Comparison of ENCODE assay signal across 35 mouse cellular contexts in the genomic region with DNA sequence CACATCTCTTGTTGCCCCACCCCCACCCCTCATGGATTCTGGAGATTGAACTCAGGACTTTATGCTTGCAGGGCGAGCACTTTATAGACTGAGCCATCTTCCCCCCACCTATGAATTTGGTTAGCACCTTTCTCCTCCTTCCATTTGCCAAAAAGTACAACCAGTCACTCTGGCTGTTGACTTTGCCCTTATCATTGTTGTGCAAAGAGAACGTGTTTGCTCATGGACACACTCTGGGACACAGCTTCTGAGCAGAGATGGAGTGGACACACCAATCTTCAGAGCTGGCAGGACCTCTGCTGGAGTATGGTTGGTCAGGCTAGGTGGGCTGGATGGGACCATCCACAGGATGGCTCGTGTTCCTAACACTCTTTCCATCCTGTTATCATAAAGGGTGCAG.
"Had no signal": no experiment of that assay in that cellular context is flagged by ENCODE, and none has a peak within 500 bp of the region (broad histone marks: within the 10 kb centered on the region; RNA-seq: fewer than 3 reads in every experiment).

No protein-coding gene starts in this region.

- H3K4me2 ChIP-seq: heart, embryonic 11.5 days; heart, embryonic 12.5 days; heart, embryonic 13.5 days; heart, embryonic 15.5 days; hindbrain, embryonic 12.5 days; hindbrain, embryonic 13.5 days; hindbrain, embryonic 14.5 days; hindbrain, embryonic 15.5 days; intestine, embryonic 15.5 days; kidney, embryonic 15.5 days had no signal

- H3K9me3 ChIP-seq: heart, embryonic 10.5 days; heart, embryonic 12.5 days; heart, embryonic 15.5 days; hindbrain, embryonic 10.5 days; hindbrain, embryonic 12.5 days; hindbrain, embryonic 13.5 days; hindbrain, embryonic 15.5 days; intestine, embryonic 15.5 days; kidney, embryonic 15.5 days had no signal

- H3K4me1 ChIP-seq: heart, embryonic 10.5 days; heart, embryonic 12.5 days; heart, embryonic 13.5 days; heart, embryonic 15.5 days; intestine, embryonic 15.5 days had no signal

- H3K36me3 ChIP-seq: heart, embryonic 10.5 days; heart, embryonic 12.5 days; heart, embryonic 13.5 days; heart, embryonic 15.5 days; hindbrain, embryonic 10.5 days; hindbrain, embryonic 12.5 days; hindbrain, embryonic 13.5 days; hindbrain, embryonic 15.5 days; intestine, embryonic 15.5 days; kidney, embryonic 15.5 days had no signal

- H3K27me3 ChIP-seq: intestine, embryonic 15.5 days had no signal

- H3K9ac ChIP-seq: heart, embryonic 12.5 days; heart, embryonic 13.5 days; heart, embryonic 15.5 days; hindbrain, embryonic 12.5 days; hindbrain, embryonic 13.5 days; hindbrain, embryonic 14.5 days; hindbrain, embryonic 15.5 days; intestine, embryonic 15.5 days; kidney, embryonic 15.5 days had no signal

- ATAC-seq: hindbrain, embryonic 16.5 days; hindbrain, postnatal 0 days; inflammation-experienced regulatory T-cells, adult 6 months; intestine, embryonic 15.5 days; intestine, embryonic 16.5 days; intestine, postnatal 0 days had no signal

- H3K4me3 ChIP-seq: heart, embryonic 10.5 days; heart, embryonic 12.5 days; heart, embryonic 13.5 days; heart, embryonic 15.5 days; hindbrain, embryonic 10.5 days; hindbrain, embryonic 12.5 days; hindbrain, embryonic 13.5 days; hindbrain, embryonic 15.5 days; intestine, embryonic 15.5 days; kidney, embryonic 15.5 days; layer of hippocampus, adult 2 months had no signal

- H3K27ac ChIP-seq: heart, embryonic 10.5 days; heart, embryonic 13.5 days; heart, embryonic 15.5 days; hindbrain, embryonic 10.5 days; hindbrain, embryonic 12.5 days; hindbrain, embryonic 13.5 days; hindbrain, embryonic 14.5 days; hindbrain, embryonic 15.5 days; hindbrain, postnatal 0 days; intestine, embryonic 15.5 days; kidney, embryonic 15.5 days; kidney, postnatal 0 days; layer of hippocampus, adult 2 months had no signal

- DNase-seq: heart, postnatal 10 days; heart, postnatal 14 days; heart, postnatal 36 days; heart, postnatal 4 days; kidney, adult 11 months; kidney, adult 18-20 months; kidney, adult 2 months; kidney, adult 8-10 months; kidney, adult 9 months; kidney, postnatal 10 days; kidney, postnatal 14 days; kidney, postnatal 25 days; kidney, postnatal 36 days; kidney, postnatal 4 days; layer of hippocampus, adult 9-11 months; layer of hippocampus, postnatal 36 days had no signal
